Mouse (Mus musculus): ENCODE measurements around the gene Ncam1. TPM values are rescaled to one million over a fixed set of nuclear protein-coding genes. Genes with fewer than 3 reads are reported as not detected.
A peak's percentile ranks its signal among the peaks of the same experiment; 100 is the strongest.

Gene Ncam1
- polyA plus RNA-seq, 1 experiment from 2014 or later: 5.8 TPM

DNA sequence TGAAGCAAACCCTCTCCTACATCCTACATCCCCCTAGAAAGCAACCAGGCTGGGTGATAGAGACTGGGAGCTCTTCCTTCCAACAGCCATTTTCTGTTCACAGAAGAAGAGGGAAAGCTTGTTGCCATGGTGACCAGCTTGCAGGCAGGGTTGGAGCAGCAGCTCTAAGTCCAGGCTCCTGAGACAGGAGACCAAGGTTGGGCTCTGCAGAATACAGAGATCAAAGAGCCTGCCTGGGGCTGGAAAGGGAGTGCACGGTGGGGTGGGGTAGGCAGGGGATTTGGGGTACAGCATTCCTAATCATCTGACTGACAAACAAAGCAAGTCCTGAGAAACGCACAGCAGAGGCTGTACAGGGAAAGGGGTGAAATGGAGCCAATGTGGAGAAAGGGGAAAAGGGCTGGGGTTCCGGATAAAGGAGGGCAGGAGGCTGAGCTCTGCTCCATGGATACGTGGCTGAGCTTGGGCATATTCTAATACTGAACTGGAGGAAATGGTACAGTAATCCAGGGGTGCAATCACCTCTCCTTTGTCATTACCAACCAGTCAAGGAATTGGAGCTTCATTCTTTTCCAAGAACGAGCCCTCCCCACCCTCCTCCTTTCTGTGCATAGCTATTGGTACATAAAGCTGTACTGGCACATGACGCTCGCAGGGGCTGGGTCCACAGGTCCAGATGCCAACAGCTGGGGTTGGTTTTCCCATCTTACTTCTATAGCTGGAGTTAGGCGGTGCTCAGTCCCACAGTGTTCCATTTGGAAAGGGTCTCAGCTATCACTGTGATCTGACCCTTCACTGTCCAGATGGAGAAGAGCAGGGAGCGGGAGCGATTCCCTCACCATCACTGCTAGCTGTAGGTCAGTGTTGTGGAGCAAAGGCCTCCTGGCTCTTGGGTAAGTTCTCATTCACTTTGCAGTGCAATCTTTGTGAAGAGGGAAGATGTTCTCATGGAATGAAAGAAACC is 227.7 kb downstream of the Ncam1 start:
- no peak for DNase-seq (ENCODE audit: low spot score)

DNA sequence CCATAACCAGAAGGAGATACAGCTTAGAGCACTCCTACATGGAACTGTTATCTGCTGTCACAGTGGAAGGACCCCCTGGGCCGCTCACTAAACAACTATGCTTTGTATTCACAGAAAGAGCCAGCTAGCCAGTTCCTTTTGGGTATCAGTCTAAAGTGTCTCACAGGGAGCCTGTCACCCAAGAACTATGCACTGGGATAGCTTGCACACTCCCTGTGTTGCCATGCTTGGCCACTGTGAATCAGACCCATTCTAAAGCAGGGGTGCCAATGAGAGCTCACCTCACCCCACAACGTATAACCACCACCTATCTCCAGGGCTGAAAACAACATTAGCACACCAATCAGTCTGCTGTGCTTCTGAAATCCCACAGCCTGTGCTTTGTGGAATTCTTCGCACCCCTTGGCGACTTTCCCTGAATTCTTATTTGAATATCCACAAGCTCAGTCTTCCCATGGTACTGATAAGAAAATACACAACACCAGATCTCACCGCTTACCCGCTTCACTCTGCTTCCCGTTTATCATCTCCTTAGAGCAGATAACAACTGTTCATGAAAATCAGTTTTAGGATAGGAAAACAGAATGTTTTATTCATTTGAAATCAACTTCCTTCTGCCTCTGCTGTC is 228.6 kb downstream of the Ncam1 start:
- DNase-seq (ENCODE audit: low spot score): no peak

DNA sequence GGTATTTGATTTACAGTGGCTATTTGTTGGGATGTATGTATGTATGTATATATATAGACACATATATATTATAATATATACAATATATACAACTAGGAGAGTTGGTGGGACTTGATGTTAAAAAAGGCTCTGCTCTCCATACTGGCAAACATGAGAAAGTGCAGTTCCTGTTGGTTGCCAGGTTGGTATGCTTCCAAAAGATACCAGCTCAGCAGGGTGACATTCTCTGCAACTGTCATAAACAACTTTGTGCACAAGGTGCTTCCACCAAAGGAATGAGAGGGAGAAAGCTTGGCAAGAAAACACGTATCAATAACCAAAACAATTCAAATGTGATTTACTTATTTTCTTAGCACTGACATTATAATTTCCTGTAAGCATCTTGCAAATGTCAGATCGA is 232.9 kb downstream of the Ncam1 start:
- no peak for DNase-seq (ENCODE audit: low spot score)

DNA sequence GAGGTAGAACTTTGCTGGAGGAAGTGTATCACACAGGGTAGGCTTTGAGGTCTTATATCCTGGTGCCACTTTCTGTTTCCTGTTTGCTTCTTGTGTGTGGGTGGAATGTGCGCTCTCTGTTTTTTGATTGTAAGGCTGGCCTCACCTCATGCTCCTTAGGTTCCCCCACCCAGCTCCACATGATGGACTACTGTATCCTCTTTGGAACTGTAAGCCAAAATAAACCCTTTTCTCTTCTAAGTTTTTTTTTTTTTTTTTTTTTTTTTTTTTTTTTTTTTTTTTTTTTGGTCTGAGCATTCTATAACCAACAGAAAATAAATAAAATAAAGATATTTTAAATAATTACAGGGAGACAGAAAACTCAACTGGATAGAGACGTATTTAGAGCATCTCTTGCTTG is 239.8 kb downstream of the Ncam1 start:
- no peak for DNase-seq (ENCODE audit: low spot score)

DNA sequence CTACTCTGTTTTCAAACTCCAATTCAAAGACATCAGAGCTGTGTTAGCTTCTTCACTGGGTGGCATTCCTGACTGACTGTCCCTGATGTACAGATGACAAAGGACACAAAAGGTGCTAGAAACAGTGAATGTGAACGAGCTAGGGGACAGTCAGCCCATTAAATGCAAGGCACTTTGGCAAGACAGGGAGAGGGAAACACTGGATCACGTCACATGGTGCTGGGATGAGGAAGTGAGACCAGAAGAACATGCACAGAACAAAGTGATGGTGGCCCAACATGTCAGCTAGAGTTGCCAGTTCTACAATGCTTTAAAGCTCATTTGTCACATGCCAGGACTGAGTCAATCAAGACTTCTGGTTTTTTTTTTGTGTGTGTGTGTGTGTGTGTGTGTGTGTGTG is 247.4 kb downstream of the Ncam1 start:
- DNase-seq (ENCODE audit: low spot score): no peak

DNA sequence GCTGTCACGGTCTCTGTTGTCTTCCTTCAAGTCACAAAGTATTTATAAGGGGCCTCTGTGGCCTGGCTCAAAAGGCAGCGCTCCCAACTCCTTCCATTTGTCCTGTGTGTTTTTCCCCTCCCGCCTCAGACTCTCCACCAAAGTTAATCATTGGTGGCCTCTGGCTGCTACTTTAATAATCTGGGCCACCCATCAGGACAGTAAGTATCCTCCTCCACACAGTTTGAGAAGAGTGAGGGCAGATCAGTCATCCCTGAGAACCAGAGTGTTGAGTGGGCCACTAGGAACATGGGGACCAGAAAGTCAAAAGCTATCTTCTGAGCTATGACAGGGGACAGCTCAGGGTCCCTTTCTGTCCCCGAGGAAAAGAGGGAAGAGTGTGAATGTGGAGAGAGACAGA is 256.1 kb downstream of the Ncam1 start:
- no peak for DNase-seq (ENCODE audit: low spot score)

DNA sequence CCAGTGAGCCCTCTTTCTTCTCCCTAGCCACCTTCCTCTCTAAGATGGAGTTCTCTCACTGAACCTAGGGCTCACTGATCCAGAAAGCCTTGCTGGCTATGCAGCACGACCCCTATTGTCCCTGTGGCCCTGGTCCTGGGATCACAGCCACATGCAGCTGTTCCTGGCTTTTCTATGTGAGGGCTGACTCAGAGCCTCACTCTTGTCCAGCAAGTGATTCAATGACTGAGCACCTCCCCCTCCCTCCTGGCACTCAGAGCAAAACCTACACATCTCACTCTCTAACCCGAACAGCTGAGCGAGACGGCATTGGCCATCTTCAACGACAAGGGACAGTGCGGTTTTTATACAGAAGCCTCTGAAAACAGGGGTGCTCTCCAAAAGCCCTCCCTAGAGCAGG is 260.9 kb downstream of the Ncam1 start:
- DNase-seq (ENCODE audit: low spot score): no peak

DNA sequence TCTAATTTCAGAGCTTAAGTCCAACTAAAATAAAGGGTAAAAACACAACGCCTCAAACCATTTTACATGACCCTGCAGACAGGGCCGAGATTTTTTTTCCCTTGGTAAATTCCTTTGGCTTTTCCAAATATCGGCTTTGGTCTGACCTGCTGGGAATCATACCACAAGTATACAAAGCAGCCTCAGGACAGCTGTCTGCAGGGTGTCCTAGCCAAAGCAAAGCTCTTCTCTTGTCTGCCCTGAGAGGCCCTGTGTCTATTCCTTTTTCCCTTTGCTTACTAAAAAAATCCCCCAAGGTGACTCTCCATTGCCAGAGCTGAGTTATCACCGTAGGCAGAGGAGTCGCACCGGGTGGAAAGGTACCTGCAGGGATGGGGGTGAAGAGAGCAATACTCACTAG is 262.1 kb downstream of the Ncam1 start:
- DNase-seq (ENCODE audit: low spot score): no peak

DNA sequence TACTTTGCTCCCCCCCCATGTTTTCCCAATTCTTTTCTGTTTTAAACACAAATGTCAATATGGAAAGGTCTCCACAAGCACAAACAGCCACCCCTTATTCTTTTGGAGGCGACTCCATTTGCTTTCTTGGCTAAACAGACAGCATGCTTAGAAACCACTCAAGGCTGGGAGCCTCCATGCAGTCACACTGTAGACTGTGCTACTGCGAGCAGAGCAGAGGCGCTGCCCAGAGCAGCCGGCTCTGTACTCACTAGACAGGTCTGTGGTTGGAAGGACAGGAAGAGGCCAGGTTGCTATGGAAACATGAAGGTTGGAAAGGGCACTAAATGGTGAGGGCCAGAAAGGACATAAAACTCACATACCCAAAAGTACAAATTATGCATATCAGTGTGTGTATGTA is 263.8 kb downstream of the Ncam1 start:
- DNase-seq (ENCODE audit: low spot score): no peak

DNA sequence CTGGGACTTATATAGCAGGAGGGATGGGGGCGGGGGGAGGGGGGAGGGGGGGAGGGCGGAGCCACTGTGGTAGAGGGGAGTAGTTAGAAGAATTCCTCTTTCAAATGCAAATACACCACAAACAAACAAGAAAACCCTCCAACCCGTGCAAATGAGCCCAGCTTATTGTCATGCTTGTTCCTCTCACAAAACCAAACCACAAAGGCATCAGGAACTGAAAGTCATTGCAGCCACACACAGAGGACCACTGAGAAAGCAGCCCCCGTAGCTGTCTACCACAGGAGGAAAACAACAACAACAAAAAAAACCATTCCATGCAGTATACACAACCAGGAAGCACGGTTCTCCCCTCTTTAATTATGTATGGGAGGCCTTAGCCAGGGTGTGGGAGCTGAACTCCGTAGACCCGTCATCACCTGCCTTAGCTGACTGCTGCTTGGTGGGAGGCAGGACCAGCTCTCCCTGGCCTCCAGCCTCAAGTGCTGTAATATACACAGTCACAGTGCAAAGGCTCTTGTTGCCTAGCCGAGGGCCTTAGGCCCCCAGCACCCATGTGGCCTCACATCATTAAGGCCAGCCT is 264.7 kb downstream of the Ncam1 start:
- DNase-seq (ENCODE audit: low spot score): no peak

DNA sequence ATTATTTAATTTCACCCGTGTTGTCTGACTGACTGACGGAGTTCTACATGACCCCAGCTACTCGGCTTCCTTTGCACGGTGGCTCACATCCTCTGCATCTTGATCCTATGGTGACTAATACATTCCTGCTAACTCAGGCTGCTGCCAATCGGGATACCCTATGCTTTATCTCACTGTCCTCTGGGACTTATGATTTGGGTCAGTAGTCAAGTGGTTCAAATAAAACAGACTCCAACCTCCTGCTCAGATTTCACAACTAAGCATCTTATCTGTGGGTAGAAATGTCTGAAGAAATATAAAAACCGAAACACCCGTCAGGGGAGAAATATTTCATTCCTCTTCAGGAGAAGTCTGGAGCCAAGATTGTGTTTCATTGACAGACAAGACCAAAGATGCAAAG is 265.3 kb downstream of the Ncam1 start:
- DNase-seq (ENCODE audit: low spot score): no peak

DNA sequence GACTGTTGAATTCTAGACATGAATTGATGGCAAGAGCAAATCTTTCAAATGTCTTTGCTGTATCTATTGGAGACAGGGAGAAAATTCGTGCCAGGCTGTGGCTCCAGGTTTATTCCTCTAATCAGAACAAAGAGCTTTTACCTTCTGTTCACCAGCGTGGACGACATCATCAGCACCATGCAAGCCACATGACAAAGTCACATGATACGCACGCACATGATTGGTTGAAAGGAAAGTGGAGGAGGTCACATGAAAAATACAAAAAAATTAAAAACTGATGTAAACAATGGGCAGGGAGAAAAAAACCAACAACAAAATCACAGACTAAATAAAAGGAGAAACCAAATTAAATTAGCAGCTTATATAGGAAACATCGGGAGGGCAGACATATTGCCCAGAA is 266.9 kb downstream of the Ncam1 start:
- DNase-seq (ENCODE audit: low spot score): no peak

DNA sequence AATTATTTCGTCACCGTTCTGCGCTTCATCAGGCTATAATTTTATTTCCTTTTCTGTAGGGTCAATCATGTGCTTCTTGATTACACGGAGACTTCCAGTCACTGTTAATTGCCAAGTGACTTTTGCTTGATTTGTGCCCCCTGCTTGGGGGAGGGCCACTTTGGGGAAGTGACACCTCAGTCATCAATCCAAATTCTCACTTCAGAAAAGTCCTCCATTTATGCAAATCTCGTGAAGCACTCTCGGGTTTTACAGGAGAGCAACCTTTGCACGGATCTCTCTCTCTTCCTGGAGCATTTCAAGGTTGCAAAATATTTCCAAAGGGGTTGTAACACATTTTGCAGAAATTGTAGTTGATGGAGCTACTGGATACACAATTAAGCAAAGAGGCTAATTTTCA is 267.5 kb downstream of the Ncam1 start:
- DNase-seq (ENCODE audit: low spot score): no peak

DNA sequence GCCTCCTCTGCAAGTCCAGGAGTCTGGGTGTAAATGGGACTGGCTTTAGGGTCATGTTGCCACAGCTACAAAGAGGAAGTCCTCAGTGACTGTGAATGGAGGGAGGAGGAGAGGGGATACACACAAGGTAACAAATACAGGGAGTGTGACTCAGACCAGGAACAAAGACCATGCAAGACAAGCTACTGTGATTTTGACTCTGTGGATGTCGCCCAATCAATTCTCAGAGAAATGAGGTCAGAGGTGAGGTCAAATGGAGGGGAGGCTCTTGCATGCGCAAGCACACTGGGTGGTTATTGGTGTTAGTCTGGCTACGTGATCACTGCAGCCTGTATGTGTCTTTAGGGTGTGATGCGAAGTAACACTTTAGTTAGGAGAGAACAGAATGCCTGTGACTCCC is 268.0 kb downstream of the Ncam1 start:
- DNase-seq (ENCODE audit: low spot score): no peak

DNA sequence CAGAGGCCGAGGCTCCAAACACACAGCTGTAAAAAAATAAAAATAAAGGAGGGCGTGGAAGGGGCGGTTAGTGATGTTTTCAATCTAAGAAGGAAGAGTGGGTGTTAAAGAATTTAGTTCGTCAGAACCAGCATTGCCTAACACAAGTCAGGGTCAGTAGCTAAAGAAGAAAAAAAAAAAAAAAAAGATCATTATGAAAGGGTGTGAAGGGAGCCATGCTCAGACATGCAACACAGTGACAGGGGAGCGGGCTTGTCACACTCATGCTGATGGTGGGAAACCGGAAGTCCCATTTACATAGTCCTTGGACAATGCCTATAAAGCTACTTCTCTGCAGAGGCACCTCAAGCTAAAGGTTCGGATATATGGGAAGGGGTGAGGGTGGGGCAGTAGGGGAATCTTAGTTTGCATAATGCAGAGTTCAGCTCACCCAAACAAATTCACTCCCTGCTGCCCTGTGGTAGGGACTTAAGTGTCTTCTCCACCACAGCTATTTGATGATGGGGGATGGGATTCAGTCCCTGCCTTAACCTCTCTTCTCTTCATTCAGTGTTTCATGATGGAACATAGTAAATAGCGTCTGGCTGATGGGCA is 269.3 kb downstream of the Ncam1 start:
- DNase-seq (ENCODE audit: low spot score): no peak

DNA sequence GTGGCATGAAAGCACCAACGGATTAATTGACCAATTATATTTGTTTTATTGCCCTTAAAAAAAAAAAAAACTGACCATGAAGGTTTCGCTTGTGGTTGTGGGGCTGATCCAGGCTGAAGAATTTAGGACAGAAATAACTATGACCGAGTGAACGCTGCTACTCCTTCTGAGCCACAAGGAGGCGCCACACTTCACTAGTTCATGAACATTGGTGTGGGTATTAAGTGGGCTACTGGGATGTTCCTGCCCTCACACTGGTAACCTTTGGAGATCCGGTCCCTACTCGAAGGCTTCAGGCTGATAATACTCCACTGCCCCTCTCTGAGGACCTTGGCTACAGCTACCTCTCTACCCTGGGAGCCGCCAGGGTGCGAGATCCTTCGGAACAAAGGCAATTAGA is 269.8 kb downstream of the Ncam1 start:
- DNase-seq (ENCODE audit: low spot score): peak; percentile 8

DNA sequence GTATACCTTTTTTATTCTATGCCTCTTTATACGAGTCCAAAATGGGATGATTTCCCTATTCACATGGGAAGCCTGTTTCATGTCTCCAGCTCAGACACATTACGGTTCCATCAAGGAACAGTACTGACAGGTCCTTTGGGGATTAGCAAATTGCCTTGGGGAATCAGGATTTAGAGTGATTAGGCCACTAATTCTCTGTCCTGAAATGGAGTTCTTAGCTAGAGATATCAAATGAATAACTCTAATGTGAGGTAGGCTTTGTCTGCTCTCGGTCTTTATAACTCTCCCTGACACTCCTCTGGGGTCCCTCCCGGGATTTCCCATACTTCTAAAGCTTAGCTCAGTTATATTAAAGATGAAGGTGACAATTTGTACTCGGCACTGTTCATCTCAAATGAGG is 270.7 kb downstream of the Ncam1 start:
- no peak for DNase-seq (ENCODE audit: low spot score)

DNA sequence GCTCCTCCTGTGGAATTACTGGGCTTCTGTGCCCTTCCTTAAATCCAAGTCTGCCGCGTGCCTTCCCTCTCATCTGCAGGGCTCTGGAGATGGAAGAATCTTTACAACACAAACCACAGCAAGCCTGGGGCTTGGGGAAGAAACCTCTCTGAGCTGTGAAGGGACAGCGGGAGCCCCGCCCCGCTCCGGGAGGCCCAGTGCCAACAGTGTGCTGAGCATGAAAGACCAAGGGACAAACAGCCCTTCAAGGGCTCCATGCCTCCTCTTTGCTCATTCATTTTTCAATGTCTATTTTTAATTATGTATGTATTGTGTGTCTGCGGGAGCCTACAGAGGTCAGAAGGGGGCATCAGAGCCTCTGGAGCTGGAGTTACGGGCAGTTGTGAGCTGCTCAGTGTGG is 271.4 kb downstream of the Ncam1 start:
- DNase-seq (ENCODE audit: low spot score): no peak

DNA sequence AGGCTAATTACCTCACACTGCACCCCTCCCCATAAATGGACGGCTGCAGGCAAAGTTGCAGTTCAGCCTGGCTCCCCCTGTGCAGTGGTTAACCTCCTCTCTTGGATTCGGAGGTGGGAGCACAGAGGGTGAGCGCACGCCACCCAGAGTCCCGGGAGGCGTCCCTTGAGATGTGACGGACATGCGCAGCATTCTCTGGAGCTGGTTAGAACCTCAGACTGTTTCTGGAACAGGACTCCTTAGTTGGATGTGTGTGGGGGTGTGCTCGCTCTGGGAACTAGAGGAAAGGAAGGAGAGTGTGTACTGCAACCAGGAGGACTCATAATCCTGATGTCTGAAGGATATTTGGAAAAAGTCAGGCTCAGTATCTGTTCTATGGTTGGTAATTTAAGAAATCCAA is 274.0 kb downstream of the Ncam1 start:
- no peak for DNase-seq (ENCODE audit: low spot score)

DNA sequence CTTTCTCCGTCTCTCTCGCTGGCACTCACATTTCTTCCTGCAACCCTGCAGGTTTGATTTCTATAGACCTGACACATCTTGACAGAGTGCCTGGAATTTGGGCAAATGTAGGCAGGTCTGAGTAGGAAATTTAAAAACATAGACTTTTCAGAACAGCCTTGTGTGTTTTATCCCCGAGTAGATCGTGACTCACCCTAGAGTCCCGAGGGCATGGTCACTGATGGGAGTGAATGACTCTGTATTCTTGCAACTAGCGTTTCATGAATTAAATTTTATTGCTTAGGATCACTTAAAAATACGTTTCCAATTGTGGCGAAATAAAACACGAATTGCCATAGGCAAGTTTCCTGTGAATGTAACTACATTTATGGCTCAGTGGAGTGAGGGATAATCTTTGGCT is 274.8 kb downstream of the Ncam1 start:
- DNase-seq (ENCODE audit: low spot score): no peak

DNA sequence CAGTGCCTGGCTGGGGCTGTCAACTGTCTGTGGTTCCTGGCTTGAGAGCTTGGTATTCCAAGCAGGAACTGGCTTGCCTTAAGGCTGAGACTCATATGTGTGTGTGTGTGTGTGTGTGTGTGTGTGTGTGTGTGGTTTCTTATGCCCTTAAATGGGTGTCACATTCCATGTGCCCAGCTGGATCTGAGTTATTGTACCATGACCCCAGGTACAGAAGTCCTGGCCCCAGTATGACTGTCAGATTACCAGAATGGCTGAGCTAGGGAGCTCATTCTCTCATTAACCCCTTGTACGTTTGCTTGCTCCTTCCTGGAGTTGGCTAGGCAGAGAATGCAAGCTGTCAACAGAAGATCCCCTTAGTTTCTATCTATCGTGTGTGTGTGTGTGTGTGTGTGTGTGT is 284.4 kb downstream of the Ncam1 start:
- no peak for DNase-seq (ENCODE audit: low spot score)

DNA sequence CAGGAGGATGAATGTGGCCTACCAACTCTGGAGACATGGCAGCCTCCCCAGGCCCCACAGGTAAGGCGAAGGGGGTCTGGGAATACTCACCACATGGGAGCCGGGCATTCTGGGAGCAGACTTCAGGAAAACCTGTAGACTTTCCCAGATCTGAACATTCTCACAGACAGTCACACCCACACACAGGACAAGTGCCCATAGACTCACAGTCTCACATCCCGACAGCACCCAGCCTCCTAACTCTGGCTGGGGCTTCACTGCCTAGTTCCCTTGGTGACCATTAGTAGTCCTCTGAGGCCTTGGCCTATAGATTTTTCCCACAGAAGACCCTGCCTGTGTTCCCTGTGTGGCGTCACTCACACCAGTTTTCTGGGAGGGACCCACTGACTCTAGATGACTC is 288.1 kb downstream of the Ncam1 start:
- no peak for DNase-seq (ENCODE audit: low spot score)

Measured in thymus, postnatal 0 days (tissue).